Mouse (Mus musculus) spleen, adult 2 months (tissue): ENCODE results near the gene Vwf.

Experiments used
- CTCF ChIP-seq: fragments of 200-500 bp; IDR thresholded peaks from 2 replicates; pipeline ENCODE4 v1.5.1; 2011; ENCODE audit warnings: mild to moderate bottlenecking, inconsistent platforms; ENCODE audit not compliant: insufficient read depth, insufficient read length, insufficient replicate concordance; ENCODE audit errors: extremely low read depth
- POLR2A ChIP-seq: fragments of 200-500 bp; IDR thresholded peaks from 2 replicates; pipeline ENCODE4 v1.6.1; 2011; ENCODE audit warnings: low read depth, low read length, inconsistent platforms

DNA sequence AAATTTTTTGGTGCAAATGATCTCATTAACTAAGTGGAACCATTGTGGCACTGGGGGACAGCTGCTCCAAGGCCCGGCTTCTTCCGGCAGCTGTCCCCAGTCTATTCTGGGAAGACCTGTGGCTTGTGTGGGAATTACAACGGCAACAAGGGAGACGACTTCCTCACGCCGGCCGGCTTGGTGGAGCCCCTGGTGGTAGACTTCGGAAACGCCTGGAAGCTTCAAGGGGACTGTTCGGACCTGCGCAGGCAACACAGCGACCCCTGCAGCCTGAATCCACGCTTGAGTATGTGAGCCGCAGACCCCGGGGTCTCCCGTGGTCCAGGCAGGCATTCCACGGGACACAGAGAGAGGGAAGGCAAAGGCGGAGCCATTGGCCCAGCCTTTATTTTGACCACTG, 56.7 kb downstream of the Vwf start:
- TF ChIP-seq CTCF, result peak; percentile 68
- no peak for TF ChIP-seq POLR2A
